ENCODE assay signal across 8 mouse cellular contexts in the genomic region with DNA sequence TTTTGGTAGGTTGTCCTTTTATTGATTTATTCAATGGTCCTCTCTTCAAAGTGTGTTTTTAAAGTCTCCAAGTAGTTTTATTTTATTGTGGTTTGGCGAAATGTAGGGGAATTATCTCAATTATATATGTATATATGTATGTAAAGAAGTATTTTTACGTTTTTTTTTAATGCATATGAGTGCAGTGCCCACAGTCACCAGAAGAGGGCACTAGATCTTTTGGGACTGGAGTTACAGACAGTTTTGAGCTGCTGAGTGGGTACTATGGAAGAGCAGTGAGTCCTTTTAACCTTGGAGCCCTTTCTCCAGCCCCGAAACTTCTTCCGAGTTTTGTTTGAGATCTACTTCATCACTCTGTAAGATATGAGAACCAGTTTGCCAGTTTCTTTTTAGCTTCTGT.
DNase-seq lines count a peak whose midpoint lies in the region.

No protein-coding gene starts in this region.

- peak; percentile 3 to 22 for DNase-seq in cerebellum, postnatal 14 days
- DNase-seq in cerebellum, adult 11-12 months = no peak
- peak; percentile 3 for DNase-seq in kidney, postnatal 10 days
- DNase-seq in kidney, postnatal 14 days = no peak
- DNase-seq in 3T3-L1 (ENCODE audit: low read depth, low spot score) (peak; percentile 60), adipocyte (ENCODE audit: low spot score) (peak; percentile 5)
- DNase-seq in B cell, adult 2 months = no peak
- no peak for DNase-seq in thymus, postnatal 10 days (ENCODE audit: low spot score in 2 of 2)

Comparison
In these comparisons a context has a peak if more than half of its experiments do, and no peak if none do; other contexts are left out.
1. DNase-seq: peak in cerebellum, postnatal 14 days (2 of 2), kidney, postnatal 10 days (single experiment), 3T3-L1 (single experiment) and adipocyte (single experiment); none in cerebellum, adult 11-12 months (single experiment), kidney, postnatal 14 days (single experiment), B cell, adult 2 months (0 of 2) and thymus, postnatal 10 days (0 of 2).